Mouse (Mus musculus): Measurements from ENCODE around the gene Olfml2b.

DNA sequence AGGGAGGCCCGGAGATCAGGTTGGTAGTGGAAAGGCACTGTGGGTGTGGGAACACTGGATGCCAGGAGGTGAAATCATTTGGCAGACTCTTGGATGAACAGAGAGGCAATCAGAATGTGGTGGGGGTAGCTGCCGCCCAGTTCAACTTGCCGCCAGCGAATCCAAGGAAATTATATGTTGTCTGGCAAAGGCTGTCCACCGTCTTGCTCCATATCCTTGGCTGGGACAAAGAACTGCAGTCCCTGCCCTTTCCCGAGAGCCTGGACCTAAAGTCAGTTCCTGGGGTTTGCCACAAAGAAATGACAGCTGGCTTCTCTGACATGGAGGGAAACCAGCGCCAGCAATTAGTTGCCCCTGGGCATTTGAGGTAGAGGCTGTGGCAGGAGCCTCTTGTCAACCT lies 20.9 kb downstream of the Olfml2b start:
- TF ChIP-seq MAX (IDR thresholded peaks at IDR 0.05; ENCODE audit: low read length), result no peak
- no peak for TF ChIP-seq MXI1 (IDR thresholded peaks at IDR 0.05; ENCODE audit: low read depth, low read length)
- TF ChIP-seq HCFC1 (IDR thresholded peaks at IDR 0.05; ENCODE audit: low read depth, low read length), result no peak
- no peak for TF ChIP-seq ZC3H11A (IDR thresholded peaks at IDR 0.05; ENCODE audit: low read depth, low read length)
- TF ChIP-seq TAL1 (IDR thresholded peaks at IDR 0.05; ENCODE audit: low read length), result no peak
- no peak for TF ChIP-seq POLR2A (IDR thresholded peaks at IDR 0.05; ENCODE audit: control insufficient read depth in 1 of 2, insufficient read depth in 1 of 2, low read depth in 1 of 2, low read length in 2 of 2, poor library complexity in 1 of 2)
- TF ChIP-seq CTCF (IDR thresholded peaks at IDR 0.05 in 2 of 3, conservative IDR thresholded peaks at IDR 0.05 in 1 of 3; ENCODE audit: control insufficient read depth in 1 of 3, insufficient read depth in 1 of 3, low read depth in 2 of 3, low read length in 3 of 3, poor library complexity in 1 of 3, severe bottlenecking in 1 of 3), result no peak
- no peak for TF ChIP-seq GATA1 (IDR thresholded peaks at IDR 0.05; ENCODE audit: low read depth, low read length)
- no peak for TF ChIP-seq POLR2AphosphoS2 (IDR thresholded peaks at IDR 0.05; ENCODE audit: low read length)
- TF ChIP-seq MYC (IDR thresholded peaks at IDR 0.05; ENCODE audit: low read depth, low read length), result no peak
- no peak for TF ChIP-seq CHD2 (IDR thresholded peaks at IDR 0.05; ENCODE audit: low read length)
